Mouse (Mus musculus) adrenal gland, postnatal 36 days (tissue): Measurements from ENCODE around the gene Kdelr3. TPM values are rescaled to one million over a fixed set of nuclear protein-coding genes. Genes with fewer than 3 reads are reported as not detected.
A peak's percentile ranks its signal among the peaks of the same experiment; 100 is the strongest.

Experiments
- DNase-seq, 2 experiments: peaks; one replicate each; pipeline ENCODE4 v3.0.0; 2021; ENCODE audit warnings: mixed read lengths in 1 of 2
- long read RNA-seq, 2 experiments: library from polyadenylated mRNA; stranded (forward); transcript quantifications; one replicate each; pipeline ENCODE4 v2.0.0; 2021; ENCODE audit warnings: borderline sequencing depth in 2 of 2
- total RNA-seq, 2 experiments: library from RNA; stranded (reverse); gene quantifications; 2 replicates each; pipeline ENCODE4 v1.2.3; 2021

Gene Kdelr3
- total RNA-seq: 1 to 10 TPM; 3.6 to 6.3 TPM
- long read RNA-seq, experiment 1, transcript Kdelr3-201 (5 exons, 1,411 nt): major isoform, 6 of 7 reads
- long read RNA-seq, experiment 1, partial matches to known transcripts: 0 of 7 reads
- long read RNA-seq, experiment 1, other reads (novel, unspliced or antisense): 1 of 7 reads
- long read RNA-seq, experiment 2: 0 reads

GRCm38 (mm10) chr15:79516171-79517096 is at the start of gene Kdelr3:
Gene Kdelr3 (plus strand): TSS chr15:79516411.
- peak; percentile 85 to 88 for DNase-seq

DNA sequence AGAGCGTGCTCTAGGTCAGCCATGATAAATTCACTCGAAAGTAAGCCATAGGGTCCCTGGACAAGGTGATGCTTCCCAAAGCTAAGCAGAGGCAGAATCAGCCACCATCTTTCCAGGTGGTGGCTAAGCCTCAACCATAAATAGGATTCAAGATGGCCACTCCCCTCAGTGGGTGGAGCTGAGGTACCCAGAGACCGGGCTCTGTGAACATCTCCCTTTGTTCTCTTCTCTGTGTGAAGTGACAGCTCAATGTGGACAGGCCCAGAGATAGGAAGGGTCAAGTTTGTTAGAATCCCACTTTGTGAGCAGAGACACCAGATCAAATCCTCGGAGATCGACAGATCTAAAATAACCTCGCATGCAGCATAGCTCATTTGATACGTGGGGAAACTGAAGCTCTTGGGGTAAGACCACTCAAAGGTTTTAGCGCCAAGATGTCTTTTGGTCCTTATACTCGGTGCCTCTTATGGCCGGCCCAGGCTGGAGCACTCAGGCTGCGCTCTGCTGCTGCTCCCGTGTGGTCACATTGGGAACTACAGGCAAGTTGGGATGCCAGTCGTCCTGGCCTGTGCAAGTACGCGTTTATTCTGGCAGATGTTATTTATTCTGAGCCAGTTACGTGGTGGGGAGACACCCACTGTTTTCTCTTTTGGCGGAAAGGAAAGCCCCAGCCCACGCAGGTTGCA is 49.5 kb upstream of the Kdelr3 start:
- peak; percentile 89 to 90 for DNase-seq

DNA sequence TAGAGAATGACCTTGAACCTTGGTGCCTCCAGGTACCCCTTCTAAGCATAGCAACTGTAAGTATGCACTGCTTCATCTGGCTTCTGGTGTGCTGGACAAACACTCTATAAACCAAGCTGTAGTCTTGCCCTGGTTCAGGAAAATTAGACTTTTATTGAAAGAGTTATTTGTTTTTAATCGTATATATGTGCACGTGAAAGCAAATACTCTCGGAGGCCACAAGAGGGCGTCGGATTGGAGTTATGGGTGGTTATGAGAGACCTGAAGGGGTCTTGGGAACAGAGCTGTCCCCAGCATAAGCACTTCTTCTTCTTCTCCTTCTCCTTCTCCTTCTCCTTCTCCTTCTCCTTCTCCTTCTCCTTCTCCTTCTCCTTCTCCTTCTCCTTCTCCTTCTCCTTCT is 46.6 kb upstream of the Kdelr3 start:
- DNase-seq: no peak

DNA sequence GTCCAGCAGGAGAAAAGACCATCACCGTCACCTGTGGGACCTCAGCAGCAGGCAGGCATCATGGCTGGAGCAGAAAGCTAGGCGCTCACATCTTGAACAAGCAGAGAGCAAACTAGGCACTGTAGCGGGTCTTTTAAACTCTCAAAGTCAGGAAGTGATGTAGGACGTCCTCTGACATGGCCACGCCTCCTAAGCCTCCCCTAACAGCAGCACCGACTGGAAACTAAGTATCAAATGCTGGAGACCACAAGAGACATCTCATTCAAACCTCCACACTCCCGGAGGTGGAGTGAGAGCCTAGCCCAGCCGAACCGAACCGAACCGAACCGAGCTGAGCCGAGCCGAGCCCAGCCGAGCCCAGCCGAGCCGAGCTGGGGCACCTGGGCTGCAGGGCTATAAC is 45.6 kb upstream of the Kdelr3 start:
- peak in 1 of 2 experiments; percentile 21 for DNase-seq

- no peak for DNase-seq
Measured at GRCm38 (mm10) chr15:79471095-79471494, 45.1 kb upstream of the Kdelr3 start.

DNA sequence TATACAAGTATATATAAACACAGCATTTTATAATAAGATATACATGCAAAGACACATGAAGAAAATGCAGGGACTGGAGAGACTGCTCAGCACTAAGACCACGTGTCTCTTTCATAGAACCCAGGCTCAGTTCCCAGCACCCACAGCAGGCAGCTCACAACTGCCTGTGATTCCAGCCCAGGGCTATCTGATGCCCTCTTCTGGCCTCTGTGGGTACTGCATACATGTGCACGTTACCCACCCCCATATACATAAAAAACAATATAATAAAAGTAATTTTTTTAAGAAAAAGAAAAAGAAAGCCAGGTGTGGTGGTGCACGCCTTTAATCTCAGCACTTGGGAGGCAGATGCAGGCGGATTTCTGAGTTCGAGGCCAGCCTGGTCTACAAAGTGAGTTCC is 43.2 kb upstream of the Kdelr3 start:
- DNase-seq: no peak

- DNase-seq: no peak
Measured at GRCm38 (mm10) chr15:79473638-79474355, 42.4 kb upstream of the Kdelr3 start.

DNA sequence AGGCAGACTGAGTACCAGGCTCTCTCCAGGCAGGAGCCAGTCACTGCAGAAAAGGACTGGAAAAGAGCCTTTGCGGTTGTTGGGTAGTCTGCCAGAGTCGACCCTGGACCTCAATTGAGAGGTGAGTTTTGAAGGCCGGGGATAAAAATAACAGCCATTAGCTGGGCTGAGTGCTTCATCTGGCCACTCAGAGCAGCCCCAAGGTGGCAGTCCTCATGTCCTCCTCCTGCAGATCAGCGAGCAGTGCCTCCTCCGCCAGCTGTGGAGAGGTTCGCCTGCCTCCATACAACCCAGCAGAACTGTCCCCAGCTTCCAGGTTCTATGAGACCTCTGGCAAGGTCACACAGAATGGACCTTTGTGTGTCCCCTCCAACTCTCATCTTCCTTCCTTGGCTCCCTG is 39.0 kb upstream of the Kdelr3 start:
- DNase-seq: peak; percentile 20 to 36

DNA sequence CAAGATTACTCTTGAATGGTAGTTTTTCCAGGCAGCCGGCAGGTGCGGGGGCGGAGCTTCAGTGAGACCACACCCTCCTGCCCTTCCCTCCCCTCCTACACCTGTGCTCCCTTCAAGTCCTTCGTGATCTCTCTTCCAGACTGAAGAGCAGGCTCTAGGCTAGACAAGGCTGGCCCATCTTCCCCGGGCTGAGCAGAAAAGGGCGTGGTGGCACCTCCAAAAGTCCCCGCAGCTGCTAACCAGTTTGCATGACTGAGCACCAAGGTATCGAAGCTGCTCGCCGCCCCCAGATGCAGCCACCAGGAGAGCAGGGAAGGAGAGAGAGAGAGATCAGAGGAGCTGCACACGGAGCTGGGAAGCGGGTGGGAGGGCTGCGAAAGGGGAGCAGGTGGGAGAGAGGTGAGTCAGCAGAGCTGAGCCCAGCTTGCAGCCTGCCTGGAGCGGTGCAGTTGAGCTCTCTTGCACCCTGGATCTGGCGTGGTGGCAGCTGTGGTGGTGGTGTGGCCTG is 35.0 kb upstream of the Kdelr3 start:
- DNase-seq: no peak

DNA sequence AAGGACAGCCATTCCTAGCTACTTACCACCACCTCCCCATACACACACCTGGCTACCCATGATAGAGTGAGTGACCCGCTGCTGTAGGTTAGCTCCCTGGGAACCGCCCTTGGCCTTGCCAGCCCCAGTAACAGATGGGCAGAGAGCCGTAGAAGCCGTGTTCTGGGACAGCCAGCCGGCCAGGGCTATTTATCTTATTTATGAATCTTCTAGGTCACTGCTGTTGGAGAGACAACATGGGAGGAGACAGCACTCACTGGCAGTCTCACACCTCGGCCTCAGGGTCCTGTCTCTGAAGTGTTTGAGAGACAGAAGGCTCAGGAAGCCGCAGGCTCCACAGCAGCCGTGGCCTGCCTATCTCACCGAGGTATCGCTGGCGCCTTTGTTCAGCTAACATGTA is 26.7 kb upstream of the Kdelr3 start:
- peak; percentile 55 to 58 for DNase-seq

- no peak for DNase-seq
Measured at GRCm38 (mm10) chr15:79493527-79493926, 22.7 kb upstream of the Kdelr3 start.

DNA sequence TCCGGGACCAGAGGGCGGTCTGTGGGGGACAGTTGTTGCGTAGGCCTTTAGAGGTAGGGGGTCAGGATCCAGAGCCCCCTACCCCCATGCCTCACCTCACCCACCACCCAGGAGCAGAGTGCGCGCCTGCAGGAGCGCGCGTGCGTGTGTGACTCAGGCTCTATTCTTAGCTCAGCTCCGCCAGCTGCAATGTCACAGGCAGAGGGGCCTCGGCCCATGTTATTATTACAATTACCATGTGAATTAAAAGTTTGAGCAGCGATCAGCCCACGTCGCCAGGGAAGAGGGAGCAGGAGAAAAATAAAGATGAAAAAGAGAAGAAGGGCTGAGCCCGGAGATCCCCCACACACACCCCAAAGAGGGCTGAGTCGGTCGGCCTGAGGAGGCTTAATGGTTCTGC is 16.1 kb upstream of the Kdelr3 start:
- DNase-seq: no peak

- no peak for DNase-seq
Measured at GRCm38 (mm10) chr15:79502891-79503341, 13.3 kb upstream of the Kdelr3 start.

GRCm38 (mm10) chr15:79503438-79503837 is 12.8 kb upstream of the Kdelr3 start:
- DNase-seq: peak; percentile 74 to 76

DNA sequence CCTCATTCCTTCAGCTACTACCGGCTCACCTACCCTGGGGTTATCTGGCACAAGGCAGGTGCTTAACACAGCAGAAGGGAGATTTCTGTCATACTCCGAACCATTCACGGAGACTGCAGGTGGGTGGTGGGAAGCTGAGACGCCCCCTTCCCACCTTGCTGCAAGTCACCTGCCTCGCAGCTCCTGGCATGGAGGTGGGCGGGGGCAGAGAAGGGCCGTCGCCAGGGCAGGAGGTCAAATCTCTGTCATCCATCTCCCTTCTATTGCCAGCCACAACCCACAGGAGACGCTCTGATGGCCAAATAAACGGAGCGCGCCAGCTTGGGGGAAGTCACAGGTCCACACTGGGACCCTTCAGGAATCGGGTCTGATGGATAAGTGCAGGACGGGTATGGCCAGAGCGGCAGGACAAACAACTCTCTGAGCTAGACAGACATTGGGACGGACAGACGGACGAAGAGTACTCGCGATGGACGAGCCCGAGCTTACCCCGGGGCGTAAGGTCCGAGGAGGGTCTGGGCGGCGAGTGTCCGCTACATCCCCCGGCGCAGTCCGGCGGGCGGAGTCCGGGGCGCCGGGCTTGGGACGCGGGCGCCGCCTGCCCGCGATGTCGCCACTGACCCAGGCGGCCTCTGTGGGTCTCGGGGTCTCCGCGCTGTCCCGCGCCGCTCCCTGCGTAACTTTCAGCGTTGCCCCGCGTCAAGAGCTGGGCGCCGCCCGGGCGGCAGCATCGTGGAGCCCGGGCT is 11.3 kb upstream of the Kdelr3 start, which contains the start of gene Kcnj4:
TSS of gene Kcnj4 (minus strand) at position 535 of the 746 bp plus-strand sequence.
- DNase-seq: no peak

GRCm38 (mm10) chr15:79505616-79506283 is 10.5 kb upstream of the Kdelr3 start:
- peak; percentile 62 to 83 for DNase-seq

DNA sequence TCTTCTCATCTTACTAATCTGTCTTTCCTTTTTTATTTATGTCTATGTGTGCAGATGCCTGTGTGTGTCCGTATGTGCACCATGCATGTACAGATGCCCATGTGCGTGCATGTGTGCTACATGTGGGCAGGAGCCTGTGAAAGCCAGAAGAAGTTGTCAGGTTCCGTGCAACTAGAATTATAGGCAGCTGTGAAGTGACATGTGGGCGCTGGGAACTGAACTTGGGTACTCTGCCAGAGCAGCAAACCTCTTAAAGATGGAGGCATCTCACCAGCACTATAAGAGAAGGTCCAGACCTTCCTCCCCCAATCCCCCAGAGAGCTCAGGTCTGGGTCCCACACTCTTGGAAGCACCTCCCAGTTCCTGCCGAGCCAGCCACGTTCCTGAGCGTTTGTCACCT is 9.8 kb upstream of the Kdelr3 start:
- DNase-seq: no peak

GRCm38 (mm10) chr15:79507055-79507828 is 9.0 kb upstream of the Kdelr3 start:
- DNase-seq: no peak

GRCm38 (mm10) chr15:79509998-79510397 is 6.2 kb upstream of the Kdelr3 start:
- no peak for DNase-seq

DNA sequence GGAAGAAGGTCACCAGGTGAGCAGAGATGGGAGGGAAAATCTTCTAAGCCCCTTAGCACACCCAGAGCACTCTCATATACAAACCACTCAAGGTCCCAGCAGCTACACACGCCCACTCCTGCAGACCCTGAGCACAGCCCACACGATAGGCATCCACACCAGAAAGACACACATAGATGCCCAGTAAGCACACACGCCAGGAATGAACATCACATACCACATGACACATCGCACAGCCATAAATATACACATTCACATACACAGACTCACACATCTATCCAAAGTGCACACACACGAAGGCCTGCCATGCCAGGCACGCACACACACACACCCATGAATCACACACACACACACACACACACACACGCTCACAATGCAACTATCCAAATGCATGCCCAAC is 5.8 kb upstream of the Kdelr3 start:
- no peak for DNase-seq
